Mouse (Mus musculus) intestine, postnatal 0 days (tissue): ENCODE data around the gene Glud1. TPM values are rescaled to one million over a fixed set of nuclear protein-coding genes. Genes with fewer than 3 reads are reported as not detected.

Experiments
- ATAC-seq: fragments of 200-750 bp; cut with Nextera tagmentation; 2 replicates; pipeline ENCODE4 v1.8.0; 2017; ENCODE audit warnings: mild to moderate bottlenecking, moderate TSS enrichment, moderate library complexity
- H3K27ac ChIP-seq: fragments of 300-500 bp; sonication (generic); 2 replicates; pipeline ENCODE4 v1.5.1; 2014; ENCODE audit warnings: mild to moderate bottlenecking, low read depth, low read length, moderate library complexity
- H3K27me3 ChIP-seq: fragments of 300-500 bp; sonication (generic); replicated peaks from 2 replicates; pipeline ENCODE4 v1.6.1; 2014; ENCODE audit warnings: low read length, mixed read lengths; ENCODE audit not compliant: control insufficient read depth, insufficient read depth
- H3K36me3 ChIP-seq: fragments of 300-500 bp; sonication (generic); 2 replicates; pipeline ENCODE4 v1.6.1; 2014; ENCODE audit warnings: mild to moderate bottlenecking, moderate library complexity; ENCODE audit not compliant: control insufficient read depth, insufficient read depth
- H3K4me1 ChIP-seq: fragments of 300-500 bp; sonication (generic); replicated peaks from 2 replicates; pipeline ENCODE4 v1.6.1; 2014; ENCODE audit warnings: antibody characterized with exemption, low read length, mixed read lengths; ENCODE audit not compliant: control insufficient read depth, insufficient read depth
- H3K4me2 ChIP-seq: fragments of 300-500 bp; sonication (generic); replicated peaks from 2 replicates; pipeline ENCODE4 v1.6.1; 2014; ENCODE audit warnings: low read depth, mild to moderate bottlenecking, moderate library complexity
- H3K4me3 ChIP-seq: fragments of 300-500 bp; sonication (generic); 2 replicates; pipeline ENCODE4 v1.5.1; 2014; ENCODE audit warnings: low read depth, low read length
- H3K9ac ChIP-seq: fragments of 300-500 bp; sonication (generic); 2 replicates; pipeline ENCODE4 v1.6.1; 2014; ENCODE audit warnings: mild to moderate bottlenecking, low read depth, low read length
- H3K9me3 ChIP-seq: fragments of 300-500 bp; sonication (generic); 2 replicates; pipeline ENCODE4 v1.6.1; 2016; ENCODE audit warnings: mixed run types; ENCODE audit not compliant: control insufficient read depth
- CTCF ChIP-seq: sonication (generic); IDR thresholded peaks from 2 replicates; pipeline ENCODE4 v1.5.1; 2016; ENCODE audit warnings: low read depth, mild to moderate bottlenecking, control low read depth, antibody characterized with exemption, moderate library complexity
- WGBS: fragments of 180-500 bp; shearing (Covaris S2); extraction: QIAGEN DNeasy Blood & Tissue Kit; methylation state at CpG from one replicate; pipeline ENCODE4 v1.1.7; 2014; 5-methylcytosine and 5-hydroxymethylcytosine counted together
- polyA plus RNA-seq: library from polyadenylated mRNA; unstranded; fragments of >200 nt; fragmentation: Nextera tagmentation; extraction: Ambion mirVana; gene quantifications from 2 replicates; pipeline ENCODE4 v1.2.1, GENCODE M21; 2015

The Glud1 gene
- polyA plus RNA-seq, 1 experiment from 2014 or later: 40.8 TPM

DNA sequence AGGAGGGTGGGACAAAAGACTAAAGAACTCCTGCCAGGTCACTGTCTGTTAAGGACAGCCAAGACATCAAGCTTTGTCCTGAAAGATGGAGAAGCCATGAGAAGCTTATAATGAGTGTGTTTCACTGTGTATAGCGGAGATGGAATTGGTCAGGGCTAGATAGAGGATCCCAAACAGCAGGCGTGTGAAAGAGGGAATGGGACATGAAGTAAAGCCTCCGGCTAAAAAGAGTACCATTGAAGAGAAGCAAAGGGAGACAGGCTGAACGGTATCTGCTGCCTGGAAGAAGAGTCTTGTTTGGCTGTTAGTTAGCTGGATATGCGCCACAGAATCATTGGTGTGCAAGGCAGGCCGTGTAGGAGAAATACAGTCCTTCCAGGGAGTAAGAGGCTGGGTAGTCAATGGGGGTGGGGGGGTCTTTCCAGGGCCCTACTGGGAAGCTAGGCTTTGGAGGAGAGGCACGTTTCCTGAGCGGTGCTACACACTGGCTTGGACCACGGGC is 20.2 kb downstream of the Glud1 start:
- ATAC-seq: no peak
- WGBS: 96% methylated on average over 9 of the region's 9 CpGs
- peaks cover 61% of the 10 kb centered on the region for H3K36me3 ChIP-seq

DNA sequence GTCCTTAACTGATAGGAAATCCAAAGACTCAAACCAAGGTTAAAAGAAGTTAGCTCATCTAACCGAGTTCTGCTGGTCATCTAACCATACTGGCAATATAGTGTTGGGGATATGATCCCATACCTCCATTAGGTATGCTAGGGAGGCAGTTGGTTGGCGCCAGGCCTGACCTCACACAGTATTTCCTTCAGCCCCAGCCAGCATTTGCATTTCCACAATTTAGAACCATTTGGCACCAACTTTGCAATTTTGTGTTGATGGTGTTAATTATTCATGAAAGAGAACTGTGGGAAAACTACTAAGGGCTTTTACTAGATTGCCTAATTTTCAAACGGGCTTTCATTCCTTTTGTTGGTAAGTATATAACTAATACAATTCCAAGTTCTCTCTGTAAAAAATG is 21.4 kb downstream of the Glud1 start:
- H3K9me3 ChIP-seq: no peaks in the 10 kb centered on the region
- no peak overlapping the region for H3K27ac ChIP-seq
- no peak overlapping the region for H3K9ac ChIP-seq
- H3K4me2 ChIP-seq: no peak overlapping the region
- no peak overlapping the region for H3K4me3 ChIP-seq
- 89% methylated on average over 3 of the region's 3 CpGs for WGBS
- H3K4me1 ChIP-seq: no peaks in the 10 kb centered on the region
- no peaks in the 10 kb centered on the region for H3K27me3 ChIP-seq
- H3K36me3 ChIP-seq: peaks cover 63% of the 10 kb centered on the region
- no peak for TF ChIP-seq CTCF
- ATAC-seq: no peak

More for the DNA sequence above, 20.2 kb downstream of the Glud1 start:
- Histone ChIP-seq H3K27me3 (no peaks in the 10 kb centered on the region), H3K9me3 (no peaks in the 10 kb centered on the region), H3K9ac (no peak overlapping the region), H3K4me2 (no peak overlapping the region), H3K27ac (no peak overlapping the region), H3K4me3 (no peak overlapping the region), H3K4me1 (no peaks in the 10 kb centered on the region)
- TF ChIP-seq CTCF: no peak

DNA sequence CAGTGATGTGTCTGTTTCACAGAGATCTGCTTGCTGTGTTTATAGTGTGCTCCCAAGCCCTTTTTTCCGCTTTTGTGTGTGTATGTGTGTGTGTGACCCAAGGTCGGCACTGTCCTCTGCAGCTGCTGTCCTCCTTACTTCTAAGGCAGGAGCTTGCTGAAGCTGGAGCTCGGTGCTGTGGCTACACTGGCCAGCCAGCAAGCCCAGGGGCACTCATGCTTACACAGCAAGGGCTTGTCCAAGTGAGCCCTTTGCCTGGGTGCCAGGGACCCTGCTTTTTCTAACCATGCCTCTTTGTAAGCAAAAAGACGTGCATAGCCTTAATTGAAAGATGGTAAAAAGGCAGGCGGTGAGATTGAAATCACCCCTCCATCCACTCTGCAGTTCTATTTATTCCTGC is 21.9 kb downstream of the Glud1 start:
- no peak overlapping the region for H3K27ac ChIP-seq
- H3K4me2 ChIP-seq: no peak overlapping the region
- no peaks in the 10 kb centered on the region for H3K9me3 ChIP-seq
- no peak overlapping the region for H3K4me3 ChIP-seq
- no peaks in the 10 kb centered on the region for H3K27me3 ChIP-seq
- no peak for ATAC-seq
- no peaks in the 10 kb centered on the region for H3K4me1 ChIP-seq
- no peak for TF ChIP-seq CTCF
- WGBS: 92% methylated on average over 5 of the region's 5 CpGs
- H3K36me3 ChIP-seq: peaks cover 65% of the 10 kb centered on the region
- no peak overlapping the region for H3K9ac ChIP-seq

DNA sequence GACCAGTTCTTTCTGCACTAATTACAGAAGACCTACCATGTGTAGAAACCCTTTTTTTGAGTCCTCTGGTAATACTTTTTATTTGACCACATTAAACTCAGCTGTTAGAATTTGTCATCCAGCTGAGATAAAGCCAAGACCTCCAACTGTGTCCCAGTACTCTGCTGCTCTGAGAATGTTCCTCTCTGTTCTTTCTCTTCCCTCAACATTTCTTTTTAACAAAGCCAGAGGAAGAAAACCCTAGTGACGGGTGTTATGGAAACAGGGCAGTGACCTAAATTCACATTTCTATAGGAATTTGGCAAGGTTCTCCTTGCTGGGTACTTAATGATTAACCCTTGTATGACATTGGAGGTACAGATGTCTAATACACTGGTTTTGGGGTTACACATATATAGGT is 28.9 kb downstream of the Glud1 start:
- H3K4me1 ChIP-seq: no peaks in the 10 kb centered on the region
- no peaks in the 10 kb centered on the region for H3K27me3 ChIP-seq
- no peak overlapping the region for H3K9ac ChIP-seq
- H3K9me3 ChIP-seq: no peaks in the 10 kb centered on the region
- H3K4me3 ChIP-seq: no peak overlapping the region
- H3K4me2 ChIP-seq: no peak overlapping the region
- TF ChIP-seq CTCF: no peak
- 90% methylated on average over 1 of the region's 1 CpGs for WGBS
- peaks cover 80% of the 10 kb centered on the region for H3K36me3 ChIP-seq
- H3K27ac ChIP-seq: no peak overlapping the region
- ATAC-seq: no peak

DNA sequence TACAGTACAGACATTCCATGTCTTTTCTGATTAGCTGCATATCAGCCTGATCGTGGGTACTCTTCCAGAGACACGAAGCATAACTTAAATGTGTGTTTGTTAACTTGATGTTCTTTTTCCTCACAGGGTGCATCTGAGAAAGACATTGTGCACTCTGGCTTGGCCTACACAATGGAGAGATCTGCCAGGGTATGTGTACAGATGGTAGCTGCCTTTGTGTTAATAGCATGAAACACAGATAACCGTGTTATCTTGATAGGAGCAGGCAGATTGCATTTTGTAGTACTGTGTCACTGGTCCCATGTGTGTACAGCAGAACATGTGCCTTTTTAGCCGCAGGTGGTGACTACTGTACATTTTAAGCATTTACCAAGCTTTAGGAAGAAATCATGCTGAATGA is 31.5 kb downstream of the Glud1 start:
- no peaks in the 10 kb centered on the region for H3K4me1 ChIP-seq
- WGBS: 86% methylated on average over 4 of the region's 4 CpGs
- peaks cover 63% of the 10 kb centered on the region for H3K36me3 ChIP-seq

DNA sequence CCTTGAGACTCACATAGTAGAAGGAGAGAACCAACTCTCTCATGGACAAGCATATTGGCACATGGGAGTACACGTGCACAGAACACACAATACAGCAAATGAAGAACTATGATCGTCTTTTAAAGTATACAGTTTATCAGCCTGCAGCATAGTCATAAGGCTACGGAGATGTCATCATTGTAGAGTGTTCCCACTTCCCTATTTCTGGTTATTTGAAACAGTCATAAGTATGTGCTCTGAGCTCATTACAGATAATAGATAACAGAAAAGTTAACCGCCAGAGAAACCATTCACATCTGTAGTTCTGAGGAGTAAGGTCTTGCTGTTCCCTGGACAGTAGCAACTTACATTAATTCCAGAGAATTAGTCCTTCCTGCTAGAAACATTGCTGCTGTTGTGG is 32.6 kb downstream of the Glud1 start:
- Histone ChIP-seq H3K4me3 (no peak overlapping the region), H3K36me3 (peaks cover 52% of the 10 kb centered on the region), H3K9ac (no peak overlapping the region), H3K27me3 (no peaks in the 10 kb centered on the region), H3K9me3 (no peaks in the 10 kb centered on the region), H3K27ac (no peak overlapping the region), H3K4me1 (no peaks in the 10 kb centered on the region), H3K4me2 (no peak overlapping the region)
- TF ChIP-seq CTCF: no peak
- 75% methylated on average over 4 of the region's 4 CpGs for WGBS
- no peak for ATAC-seq

More for the DNA sequence above, 31.5 kb downstream of the Glud1 start:
- Histone ChIP-seq H3K9ac (no peak overlapping the region), H3K27ac (no peak overlapping the region), H3K9me3 (no peaks in the 10 kb centered on the region), H3K27me3 (no peaks in the 10 kb centered on the region), H3K4me3 (no peak overlapping the region), H3K4me2 (no peak overlapping the region)
- no peak for TF ChIP-seq CTCF
- ATAC-seq: no peak

DNA sequence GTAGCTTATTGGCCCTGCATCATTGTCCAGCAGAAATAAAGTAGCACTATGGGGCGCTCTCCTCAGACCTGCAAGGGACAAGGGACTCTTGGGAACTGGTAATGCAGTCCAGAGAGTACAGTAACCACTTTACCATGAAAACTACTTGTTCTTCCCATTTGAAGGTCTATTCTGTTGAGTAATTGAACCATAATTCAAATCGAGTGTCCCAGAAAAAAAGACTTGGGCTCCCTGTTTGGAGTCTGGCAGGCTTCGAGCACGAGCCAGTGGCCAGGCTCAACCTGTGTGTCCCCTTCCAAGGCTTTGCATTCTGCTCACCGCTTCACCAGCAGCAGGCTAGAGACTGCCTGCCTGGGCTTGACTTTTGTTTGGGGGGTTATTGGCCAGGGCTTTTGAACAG is 33.8 kb downstream of the Glud1 start:
- no peak for ATAC-seq
- H3K4me3 ChIP-seq: no peak overlapping the region
- WGBS: 87% methylated on average over 5 of the region's 5 CpGs

More for the DNA sequence above, 33.8 kb downstream of the Glud1 start:
- Histone ChIP-seq H3K4me1 (no peaks in the 10 kb centered on the region), H3K9ac (no peak overlapping the region), H3K4me2 (no peak overlapping the region), H3K36me3 (peaks cover 41% of the 10 kb centered on the region), H3K27me3 (no peaks in the 10 kb centered on the region), H3K27ac (no peak overlapping the region), H3K9me3 (no peaks in the 10 kb centered on the region)
- no peak for TF ChIP-seq CTCF
